Mouse (Mus musculus): Measurements from ENCODE around the gene Stim1.

GRCm38 (mm10) chr7:102486105-102486504, 218.5 kb downstream of the Stim1 start:
- TF ChIP-seq CTCF (conservative IDR thresholded peaks at IDR 0.05 in 1 of 2, IDR thresholded peaks at IDR 0.05 in 1 of 2; ENCODE audit: low read depth in 2 of 2, low read length in 2 of 2) (no peak), EP300 (IDR thresholded peaks at IDR 0.05; ENCODE audit: low read length) (no peak), POLR2A (IDR thresholded peaks at IDR 0.05; ENCODE audit: low read depth, low read length) (no peak), ELF1 (IDR thresholded peaks at IDR 0.05; ENCODE audit: low read depth, low read length) (no peak), MEF2A (IDR thresholded peaks at IDR 0.05; ENCODE audit: borderline replicate concordance, low read depth, low read length) (no peak), RCOR1 (conservative IDR thresholded peaks at IDR 0.05; ENCODE audit: low read depth, low read length) (no peak), MAFK (IDR thresholded peaks at IDR 0.05; ENCODE audit: insufficient replicate concordance, low read length) (no peak), ZNF384 (IDR thresholded peaks at IDR 0.05; ENCODE audit: low read depth, low read length) (no peak), MAX (IDR thresholded peaks at IDR 0.05; ENCODE audit: low read length) (no peak), HCFC1 (IDR thresholded peaks at IDR 0.05; ENCODE audit: low read depth, low read length) (no peak)

All from CH12.LX (cell line).